In the genomic region with DNA sequence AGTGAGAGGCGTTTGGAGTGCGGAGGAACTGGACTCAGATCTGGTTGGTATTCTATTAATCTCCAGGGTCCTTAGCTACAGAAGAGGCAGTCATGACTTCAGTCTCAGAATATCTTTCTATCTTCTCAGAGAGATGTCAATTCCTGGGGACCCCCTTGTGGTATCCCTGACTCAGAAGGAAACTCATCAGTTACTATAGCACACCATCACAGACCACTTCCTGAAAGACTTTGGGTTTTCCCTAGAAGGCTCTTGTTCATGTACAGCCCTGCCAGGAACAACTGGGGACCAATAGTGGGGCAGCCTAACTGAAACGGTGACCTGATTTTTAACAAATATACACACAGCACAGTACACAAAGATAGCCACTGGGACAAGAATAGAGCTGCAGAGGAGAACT, we compare ENCODE assay signal across 31 mouse cellular contexts.
DNase-seq lines count a peak whose midpoint lies in the region; ATAC-seq and TF ChIP-seq lines count a peak whose summit lies in the region.
"Had no signal": no experiment of that assay in that cellular context is flagged by ENCODE, and none has a peak within 500 bp of the region (broad histone marks: within the 10 kb centered on the region; RNA-seq: fewer than 3 reads in every experiment).

No protein-coding gene starts in this region.

- WGBS in thymus, adult 2 months, result 61% methylated on average over 3 of the region's 3 CpGs
- 84% methylated on average over 3 of the region's 3 CpGs for WGBS in intestine, embryonic 15.5 days
- WGBS in midbrain, embryonic 16.5 days, result 92% methylated on average over 3 of the region's 3 CpGs

- no peak for TF ChIP-seq POLR2A in thymus, adult 2 months (IDR thresholded peaks at IDR 0.05; ENCODE audit: control insufficient read depth, extremely low read depth, insufficient read depth, low read length, poor library complexity)

- peak; percentile 87 for ATAC-seq in CD4-positive, CD25-positive, alpha-beta regulatory T cell, adult 4 months
- ATAC-seq in hematopoietic stem cell, adult 5-6 weeks (replicated peaks in 1 of 2; ENCODE audit: insufficient read depth in 1 of 2, low FRiP score in 2 of 2, low TSS enrichment in 1 of 2, low read depth in 1 of 2, poor library complexity in 2 of 2, severe bottlenecking in 2 of 2), result peak; percentile 21 to 27; a peak in 2 of 4 replicates
- no peak for ATAC-seq in intestine, embryonic 15.5 days
- no peak for ATAC-seq in midbrain, embryonic 16.5 days
- ATAC-seq: forebrain, embryonic 16.5 days; hindbrain, postnatal 0 days had no signal

- H3K4me2 ChIP-seq in intestine, embryonic 15.5 days (replicated peaks), result no peak overlapping the region
- no peak overlapping the region for H3K4me2 ChIP-seq in midbrain, embryonic 16.5 days (ENCODE audit: low read length)
- H3K4me2 ChIP-seq: heart, embryonic 13.5 days; hindbrain, embryonic 12.5 days; limb, embryonic 12.5 days; liver, embryonic 15.5 days; lung, embryonic 14.5 days; midbrain, embryonic 11.5 days; stomach, embryonic 15.5 days had no signal

- H3K4me1 ChIP-seq in thymus, adult 2 months (replicated peaks; ENCODE audit: control insufficient read depth, insufficient read depth, low read length), result peaks cover 23% of the 10 kb centered on the region
- no peaks in the 10 kb centered on the region for H3K4me1 ChIP-seq in intestine, embryonic 15.5 days (replicated peaks)
- no peaks in the 10 kb centered on the region for H3K4me1 ChIP-seq in midbrain, embryonic 16.5 days (ENCODE audit: control insufficient read depth, insufficient read depth, low read length)
- H3K4me1 ChIP-seq: hindbrain, embryonic 12.5 days; limb, embryonic 12.5 days; liver, embryonic 15.5 days; stomach, embryonic 15.5 days had no signal

- DNase-seq in thymus, adult 2 months, result peak; percentile 35
- no peak for DNase-seq in thymus, postnatal 10 days (ENCODE audit: low spot score in 2 of 2)
- DNase-seq in natural killer cell, adult 2 months (ENCODE audit: low spot score in 2 of 2), result peak; percentile 67 to 83
- DNase-seq in left cerebral cortex, adult 9 months (ENCODE audit: low spot score in 2 of 2), result no peak
- DNase-seq: adrenal gland, postnatal 14 days; cerebellum, adult 11-12 months; cerebellum, postnatal 10 days; gastrocnemius, adult 2 months; gastrocnemius, postnatal 36 days; heart, postnatal 10 days; kidney, adult 11 months; kidney, postnatal 14 days; lung, embryonic 14.5 days; lung, postnatal 14 days; retina, postnatal 1 day; right cerebral cortex, postnatal 14 days had no signal

- no peaks in the 10 kb centered on the region for H3K9me3 ChIP-seq in intestine, embryonic 15.5 days
- no peaks in the 10 kb centered on the region for H3K9me3 ChIP-seq in midbrain, embryonic 16.5 days (replicated peaks; ENCODE audit: control insufficient read depth, low read length, poor library complexity, severe bottlenecking)
- H3K9me3 ChIP-seq: G1E; heart, embryonic 13.5 days; hindbrain, embryonic 12.5 days; limb, embryonic 12.5 days; liver, embryonic 15.5 days; stomach, embryonic 15.5 days had no signal

- H3K27me3 ChIP-seq in thymus, adult 2 months (ENCODE audit: control insufficient read depth, insufficient read depth, low read length), result no peaks in the 10 kb centered on the region
- no peaks in the 10 kb centered on the region for H3K27me3 ChIP-seq in intestine, embryonic 15.5 days (replicated peaks)
- no peaks in the 10 kb centered on the region for H3K27me3 ChIP-seq in midbrain, embryonic 16.5 days (ENCODE audit: control insufficient read depth, insufficient read depth, low read depth, low read length)
- H3K27me3 ChIP-seq: heart, embryonic 13.5 days; hindbrain, embryonic 12.5 days; limb, embryonic 12.5 days; liver, embryonic 15.5 days; stomach, embryonic 15.5 days had no signal

- H3K27ac ChIP-seq in thymus, adult 2 months (ENCODE audit: control insufficient read depth, insufficient read depth, low read length), result peak overlapping the region; percentile 42
- no peak overlapping the region for H3K27ac ChIP-seq in intestine, embryonic 15.5 days
- H3K27ac ChIP-seq in midbrain, embryonic 16.5 days (ENCODE audit: low read length), result no peak overlapping the region
- H3K27ac ChIP-seq: gastrocnemius, adult 2 months; heart, embryonic 13.5 days; hindbrain, embryonic 12.5 days; hindbrain, postnatal 0 days; limb, embryonic 12.5 days; liver, embryonic 15.5 days; stomach, embryonic 15.5 days had no signal

- no peak overlapping the region for H3K9ac ChIP-seq in intestine, embryonic 15.5 days
- H3K9ac ChIP-seq in midbrain, embryonic 16.5 days (ENCODE audit: low read depth, low read length), result no peak overlapping the region
- H3K9ac ChIP-seq: heart, embryonic 13.5 days; hindbrain, embryonic 12.5 days; limb, embryonic 12.5 days; liver, embryonic 15.5 days; lung, embryonic 14.5 days; stomach, embryonic 15.5 days had no signal

- no peaks in the 10 kb centered on the region for H3K36me3 ChIP-seq in thymus, adult 2 months (ENCODE audit: control insufficient read depth, insufficient read depth, low read length)
- no peaks in the 10 kb centered on the region for H3K36me3 ChIP-seq in intestine, embryonic 15.5 days
- H3K36me3 ChIP-seq in midbrain, embryonic 16.5 days (ENCODE audit: control insufficient read depth, insufficient read depth, low read length), result no peaks in the 10 kb centered on the region
- H3K36me3 ChIP-seq: G1E; heart, embryonic 13.5 days; hindbrain, embryonic 12.5 days; limb, embryonic 12.5 days; liver, embryonic 15.5 days; stomach, embryonic 15.5 days had no signal

- H3K4me3 ChIP-seq in thymus, adult 2 months (ENCODE audit: control insufficient read depth, insufficient read depth, low read length), result no peak overlapping the region
- no peak overlapping the region for H3K4me3 ChIP-seq in intestine, embryonic 15.5 days (replicated peaks)
- no peak overlapping the region for H3K4me3 ChIP-seq in midbrain, embryonic 16.5 days (ENCODE audit: low read depth, low read length)
- H3K4me3 ChIP-seq: erythroblast, embryonic 14.5 days; gastrocnemius, adult 2 months; heart, embryonic 13.5 days; hindbrain, embryonic 12.5 days; limb, embryonic 12.5 days; liver, embryonic 15.5 days; myocyte; stomach, embryonic 15.5 days had no signal

- TF ChIP-seq CTCF in thymus, adult 2 months (IDR thresholded peaks at IDR 0.05; ENCODE audit: borderline replicate concordance, control insufficient read depth, extremely low read depth, insufficient read depth, low read length, poor library complexity), result no peak

Comparison
In these comparisons a context has a peak if more than half of its experiments do, and no peak if none do; other contexts are left out.
1. DNase-seq: peak in thymus, adult 2 months (single experiment) and natural killer cell, adult 2 months (2 of 2); none in thymus, postnatal 10 days (0 of 2) and left cerebral cortex, adult 9 months (0 of 2).
2. ATAC-seq: peak in CD4-positive, CD25-positive, alpha-beta regulatory T cell, adult 4 months (single experiment) and hematopoietic stem cell, adult 5-6 weeks (2 of 2); none in intestine, embryonic 15.5 days (single experiment) and midbrain, embryonic 16.5 days (single experiment).